Mouse (Mus musculus) liver, postnatal 0 days (tissue): Measurements from ENCODE around the gene Ntrk2.

Source experiments
- CTCF ChIP-seq: sonication (generic); IDR thresholded peaks from 2 replicates; pipeline ENCODE4 v1.5.1; 2016; ENCODE audit warnings: antibody characterized with exemption, low read depth
- EP300 ChIP-seq: IDR thresholded peaks from 2 replicates; pipeline ENCODE4 v1.6.1; 2016; ENCODE audit warnings: antibody characterized with exemption, low read depth, mild to moderate bottlenecking

DNA sequence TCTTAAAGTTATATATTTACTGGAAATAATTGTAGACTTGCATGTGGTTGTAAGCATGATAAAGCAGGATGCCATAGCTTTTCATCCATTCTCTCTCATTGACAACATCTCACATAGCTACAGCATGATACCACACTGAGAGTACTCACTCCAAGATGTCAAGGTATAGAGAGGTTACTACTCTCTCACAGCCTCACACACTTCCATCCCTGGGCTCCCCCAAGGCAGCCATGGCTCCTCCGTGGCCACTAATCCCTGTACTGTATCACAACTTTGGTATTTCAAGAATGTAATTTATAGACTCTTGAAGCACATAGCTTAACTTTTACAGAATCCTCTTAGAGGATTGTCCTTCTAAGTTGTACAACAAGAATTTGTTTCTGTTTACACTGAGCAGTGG, 209.0 kb downstream of the Ntrk2 start:
- TF ChIP-seq EP300, result no peak
- no peak for TF ChIP-seq CTCF
